Mouse (Mus musculus): ENCODE measurements around the gene Ankrd36.

- TF ChIP-seq CTCF (IDR thresholded peaks at IDR 0.05; ENCODE audit: insufficient read depth, low read depth, low read length) (no peak), POLR2A (IDR thresholded peaks at IDR 0.05; ENCODE audit: insufficient read depth, low read depth, low read length) (no peak)
These were observed 145.7 kb downstream of the Ankrd36 start for GRCm38 (mm10) chr11:5715179-5715578.
